In the genomic region with DNA sequence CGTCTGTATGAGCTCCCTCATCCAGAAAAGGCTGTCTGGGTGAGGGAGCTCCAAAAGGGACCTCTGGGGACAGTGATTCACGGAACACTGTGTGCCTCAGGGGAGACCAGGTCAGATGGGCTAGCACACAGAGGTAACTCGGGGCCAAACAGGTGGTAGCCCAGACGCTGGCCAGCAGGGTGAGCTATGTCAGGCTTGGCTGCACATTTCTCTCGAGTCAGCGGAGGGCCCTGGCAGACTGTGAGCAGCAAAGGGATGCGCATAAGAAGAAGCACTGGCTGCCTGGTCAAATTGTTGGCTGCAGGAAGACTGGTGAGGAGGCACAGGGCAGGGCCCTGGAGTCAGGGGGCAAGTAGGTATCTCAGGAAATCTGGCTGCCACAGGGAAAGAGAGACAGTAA, we compare ENCODE assay signal across 12 mouse cellular contexts. TPM values are rescaled to one million over a fixed set of nuclear protein-coding genes. Genes with fewer than 3 reads are reported as not detected.
DNase-seq lines count a peak whose midpoint lies in the region; ATAC-seq lines count a peak whose summit lies in the region.
"Had no signal": no experiment of that assay in that cellular context is flagged by ENCODE, and none has a peak within 500 bp of the region (broad histone marks: within the 10 kb centered on the region; RNA-seq: fewer than 3 reads in every experiment).

No protein-coding gene starts in this region.

- no peak for ATAC-seq in hindbrain, embryonic 14.5 days (ENCODE audit: low FRiP score)
- ATAC-seq: forebrain, postnatal 0 days had no signal

- H3K4me1 ChIP-seq in hindbrain, embryonic 14.5 days (replicated peaks; ENCODE audit: control insufficient read depth, insufficient read depth, low read length), result peaks cover under 1% of the 10 kb centered on the region; the same call in 1 of the 2 replicates

- H3K9ac ChIP-seq in hindbrain, embryonic 14.5 days, result no peak overlapping the region
- H3K9ac ChIP-seq: forebrain, postnatal 0 days had no signal

- H3K36me3 ChIP-seq in hindbrain, embryonic 14.5 days (replicated peaks; ENCODE audit: control insufficient read depth, insufficient read depth), result peaks cover 5% of the 10 kb centered on the region; the same call in 1 of the 2 replicates

- no peak overlapping the region for H3K4me3 ChIP-seq in hindbrain, embryonic 14.5 days (replicated peaks; ENCODE audit: low read length)
- H3K4me3 ChIP-seq: left cerebral cortex, adult 2 months had no signal

- peak; percentile 67 for DNase-seq in adrenal gland, postnatal 14 days
- no peak for DNase-seq in adrenal gland, adult 18-20 months (ENCODE audit: low spot score in 2 of 2)
- peak; percentile 64 for DNase-seq in 3T3-L1 (ENCODE audit: low read depth, low spot score)
- DNase-seq in cerebellum, adult 18-20 months, result peak; percentile 89 to 92
- peak; percentile 83 to 89 for DNase-seq in heart, postnatal 10 days
- DNase-seq in ovary, postnatal 10 days (ENCODE audit: low spot score), result no peak
- DNase-seq in layer of hippocampus, adult 8-10 months (ENCODE audit: low spot score in 2 of 2), result no peak
- DNase-seq in hindbrain, embryonic 14.5 days (ENCODE audit: low spot score), result no peak
- DNase-seq: lung, postnatal 14 days; thymus, adult 18-20 months had no signal

- 30% methylated on average over 7 of the region's 7 CpGs for WGBS in hindbrain, embryonic 14.5 days

- H3K27ac ChIP-seq in hindbrain, embryonic 14.5 days, result no peak overlapping the region
- H3K27ac ChIP-seq: left cerebral cortex, adult 2 months had no signal

- no peak overlapping the region for H3K4me2 ChIP-seq in hindbrain, embryonic 14.5 days (replicated peaks)

- H3K27me3 ChIP-seq in hindbrain, embryonic 14.5 days (ENCODE audit: control insufficient read depth, insufficient read depth, low read length), result 0 out of 2 replicates have a peak, but pooled peaks cover 4% of the 10 kb centered on the region

- intact Hi-C loops in heart, postnatal 10 days (cut with DNase I), result no loop called here

- peaks cover 4% of the 10 kb centered on the region; the same call in 1 of the 2 replicates for H3K9me3 ChIP-seq in hindbrain, embryonic 14.5 days (ENCODE audit: control insufficient read depth, low read length)

RNA-seq across cellular contexts. Expression of a gene that starts 4.6 kb away (rescaled TPM):
- 3.7 and 6.2 TPM in 2 replicates for total RNA-seq in adrenal gland, postnatal 14 days (2021)
- 10 to 100 TPM in 1 of 2 experiments, 1 to 10 TPM in 1; 3.7 to 13.2 TPM for total RNA-seq in adrenal gland, adult 18-20 months (2021)
- 1 to 10 TPM; 3.5 to 7.5 TPM for total RNA-seq in heart, postnatal 10 days (2021)
- 1 to 10 TPM; 5.1 to 6.4 (median 6.4) TPM for total RNA-seq in layer of hippocampus, adult 8-10 months (2022)
- polyA plus RNA-seq in hindbrain, embryonic 14.5 days (2014; fragmentation: Nextera tagmentation; extraction: Ambion mirVana), result 8.8 and 10.3 TPM in 2 replicates

RNA-seq across cellular contexts. Expression of a gene that starts 30.1 kb away (rescaled TPM):
- 13.7 and 14.4 TPM in 2 replicates for total RNA-seq in adrenal gland, postnatal 14 days (2021)
- total RNA-seq in adrenal gland, adult 18-20 months (2021), result 10 to 100 TPM in 1 of 2 experiments, 1 to 10 TPM in 1; 9.7 to 10.5 TPM
- total RNA-seq in heart, postnatal 10 days (2021), result 10 to 100 TPM; 23.8 to 27.9 TPM
- 1 to 10 TPM; 2.1 to 3.7 (median 3.2) TPM for total RNA-seq in layer of hippocampus, adult 8-10 months (2022)
- polyA plus RNA-seq in hindbrain, embryonic 14.5 days (2014; fragmentation: Nextera tagmentation; extraction: Ambion mirVana), result 3.9 and 4.8 TPM in 2 replicates

Comparison
In these comparisons a context has a peak if more than half of its experiments do, and no peak if none do; other contexts are left out.
1. DNase-seq: peak in adrenal gland, postnatal 14 days (single experiment), 3T3-L1 (single experiment), cerebellum, adult 18-20 months (2 of 2) and heart, postnatal 10 days (2 of 2); none in adrenal gland, adult 18-20 months (0 of 2), ovary, postnatal 10 days (single experiment), layer of hippocampus, adult 8-10 months (0 of 2) and hindbrain, embryonic 14.5 days (single experiment).